Mouse (Mus musculus) brain, embryonic 14.5 days (tissue): ENCODE results near the gene Olfr1150-ps1.

Experiments used
- CTCF ChIP-seq: fragments of 200-500 bp; IDR thresholded peaks from 2 replicates; pipeline ENCODE4 v1.5.1; 2012; ENCODE audit warnings: inconsistent platforms, mild to moderate bottlenecking, moderate library complexity, borderline replicate concordance; ENCODE audit not compliant: insufficient read depth, insufficient read length; ENCODE audit errors: extremely low read depth
- POLR2A ChIP-seq: fragments of 200-500 bp; IDR thresholded peaks from 2 replicates; pipeline ENCODE4 v1.6.1; 2012; ENCODE audit warnings: mild to moderate bottlenecking, inconsistent platforms, borderline replicate concordance; ENCODE audit not compliant: poor library complexity, insufficient read depth, insufficient read length, severe bottlenecking; ENCODE audit errors: extremely low read depth

GRCm38 (mm10) chr2:87866192-87866591, 22.4 kb downstream of the Olfr1150-ps1 start, which contains the start of gene Olfr1152:
- no peak for TF ChIP-seq POLR2A
- TF ChIP-seq CTCF, result no peak
